Mouse (Mus musculus) liver, embryonic 12.5 days (tissue): ENCODE measurements around the gene Elovl5. TPM values are rescaled to one million over a fixed set of nuclear protein-coding genes. Genes with fewer than 3 reads are reported as not detected.

ENCODE experiments used
- ATAC-seq: fragments of 200-750 bp; cut with Nextera tagmentation; 2 replicates; pipeline ENCODE4 v1.8.0; 2017; ENCODE audit warnings: moderate number of reproducible peaks, mild to moderate bottlenecking, moderate library complexity
- H3K27ac ChIP-seq: fragments of 300-500 bp; sonication (generic); 2 replicates; pipeline ENCODE4 v1.5.1; 2016; ENCODE audit warnings: mild to moderate bottlenecking
- H3K27me3 ChIP-seq: fragments of 300-500 bp; sonication (generic); replicated peaks from 2 replicates; pipeline ENCODE4 v1.6.1; 2016; ENCODE audit warnings: mild to moderate bottlenecking, moderate library complexity
- H3K36me3 ChIP-seq: fragments of 300-500 bp; sonication (generic); 2 replicates; pipeline ENCODE4 v1.6.1; 2016; ENCODE audit warnings: mild to moderate bottlenecking, moderate library complexity
- H3K4me1 ChIP-seq: fragments of 300-500 bp; sonication (generic); 2 replicates; pipeline ENCODE4 v1.6.1; 2016
- H3K4me2 ChIP-seq: fragments of 300-500 bp; sonication (generic); 2 replicates; pipeline ENCODE4 v1.6.1; 2016; ENCODE audit warnings: mild to moderate bottlenecking, moderate library complexity
- H3K4me3 ChIP-seq: fragments of 300-500 bp; sonication (generic); 2 replicates; pipeline ENCODE4 v1.5.1; 2016; ENCODE audit warnings: mild to moderate bottlenecking, moderate library complexity
- H3K9ac ChIP-seq: fragments of 300-500 bp; sonication (generic); 2 replicates; pipeline ENCODE4 v1.6.1; 2016; ENCODE audit warnings: mild to moderate bottlenecking, moderate library complexity
- H3K9me3 ChIP-seq: fragments of 300-500 bp; sonication (generic); replicated peaks from 2 replicates; pipeline ENCODE4 v1.6.1; 2016; ENCODE audit warnings: mild to moderate bottlenecking, moderate library complexity
- WGBS: fragments of 180-500 bp; shearing (Covaris S2); methylation state at CpG from one replicate; pipeline ENCODE4 v1.1.7; 2016; ENCODE audit not compliant: insufficient replicate concordance; 5-methylcytosine and 5-hydroxymethylcytosine counted together
- polyA plus RNA-seq: library from polyadenylated mRNA; unstranded; fragments of >200 nt; fragmentation: Nextera tagmentation; extraction: Ambion mirVana; gene quantifications from 2 replicates; pipeline ENCODE4 v1.2.1, GENCODE M21; 2016

Gene Elovl5
- polyA plus RNA-seq, 1 experiment from 2014 or later = 28.8 TPM

DNA sequence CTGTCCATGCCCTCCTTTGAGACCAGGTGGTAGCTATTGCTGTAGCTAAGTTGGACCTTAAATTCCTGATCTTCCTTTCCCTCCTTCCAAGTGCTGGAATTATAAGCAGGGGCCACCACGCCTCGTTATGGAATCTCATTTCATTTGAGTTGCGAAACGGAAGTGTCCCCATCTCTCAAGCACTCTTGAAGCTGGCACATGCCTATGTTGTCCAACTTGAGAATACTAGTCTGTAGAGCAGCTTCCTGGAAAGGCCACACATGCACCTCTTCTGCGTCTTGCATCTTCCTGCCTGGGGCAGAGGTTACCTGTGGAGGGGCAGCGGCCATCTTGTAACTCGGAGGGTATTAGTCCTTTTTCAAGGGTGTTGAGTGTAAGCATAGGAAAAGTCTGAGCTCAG, 92.2 kb downstream of the Elovl5 start:
- no peak for ATAC-seq
- Histone ChIP-seq H3K9ac (no peak overlapping the region), H3K4me2 (no peak overlapping the region), H3K4me1 (peaks cover 10% of the 10 kb centered on the region; the same call in 1 of the 2 replicates), H3K27me3 (peaks cover 48% of the 10 kb centered on the region), H3K27ac (no peak overlapping the region), H3K36me3 (no peaks in the 10 kb centered on the region), H3K4me3 (no peak overlapping the region), H3K9me3 (no peaks in the 10 kb centered on the region)
- 76% methylated on average over 7 of the region's 7 CpGs for WGBS

GRCm38 (mm10) chr9:78010187-78010586, 93.0 kb downstream of the Elovl5 start:
- no peaks in the 10 kb centered on the region for H3K9me3 ChIP-seq
- H3K27me3 ChIP-seq = peaks cover 45% of the 10 kb centered on the region
- 30% methylated on average over 5 of the region's 5 CpGs for WGBS
- no peak overlapping the region for H3K27ac ChIP-seq
- ATAC-seq = no peak
- H3K4me3 ChIP-seq = no peak overlapping the region
- H3K9ac ChIP-seq = no peak overlapping the region
- peaks cover 10% of the 10 kb centered on the region; the same call in 1 of the 2 replicates for H3K4me1 ChIP-seq
- H3K4me2 ChIP-seq = no peak overlapping the region
- no peaks in the 10 kb centered on the region for H3K36me3 ChIP-seq

- Histone ChIP-seq H3K27me3 (peaks cover 45% of the 10 kb centered on the region), H3K9me3 (no peaks in the 10 kb centered on the region), H3K4me3 (no peak overlapping the region), H3K36me3 (no peaks in the 10 kb centered on the region), H3K4me1 (peaks cover 10% of the 10 kb centered on the region; the same call in 1 of the 2 replicates), H3K27ac (no peak overlapping the region), H3K9ac (no peak overlapping the region), H3K4me2 (no peak overlapping the region)
- WGBS = 59% methylated on average over 10 of the region's 10 CpGs
- no peak for ATAC-seq
Observed at GRCm38 (mm10) chr9:78010707-78011106, 93.5 kb downstream of the Elovl5 start.

DNA sequence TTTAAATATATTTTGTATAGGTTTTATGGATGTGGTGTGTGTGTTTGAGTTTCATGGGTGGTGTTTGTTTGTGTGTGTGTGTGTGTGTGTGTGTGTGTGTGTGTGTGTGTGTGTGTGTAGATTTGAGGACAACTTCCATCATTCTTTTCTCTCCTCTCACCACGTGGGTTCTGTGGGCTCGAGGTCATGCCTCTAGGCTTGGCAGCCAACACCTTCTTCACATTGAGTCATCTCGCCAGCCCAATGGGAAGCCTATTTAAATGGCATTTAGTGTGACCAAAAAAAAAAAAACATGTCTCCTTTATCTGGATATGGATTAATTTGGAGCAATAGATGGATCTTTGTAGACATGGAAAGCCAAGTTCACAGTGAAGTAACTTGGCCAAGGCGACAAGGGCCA, 94.9 kb downstream of the Elovl5 start:
- H3K27me3 ChIP-seq = peaks cover 41% of the 10 kb centered on the region
- no peak for ATAC-seq
- H3K4me2 ChIP-seq = no peak overlapping the region
- no peak overlapping the region for H3K9ac ChIP-seq
- no peaks in the 10 kb centered on the region for H3K9me3 ChIP-seq
- H3K4me1 ChIP-seq = no peaks in the 10 kb centered on the region
- H3K36me3 ChIP-seq = no peaks in the 10 kb centered on the region
- WGBS = 61% methylated on average over 4 of the region's 4 CpGs
- no peak overlapping the region for H3K4me3 ChIP-seq
- H3K27ac ChIP-seq = no peak overlapping the region

DNA sequence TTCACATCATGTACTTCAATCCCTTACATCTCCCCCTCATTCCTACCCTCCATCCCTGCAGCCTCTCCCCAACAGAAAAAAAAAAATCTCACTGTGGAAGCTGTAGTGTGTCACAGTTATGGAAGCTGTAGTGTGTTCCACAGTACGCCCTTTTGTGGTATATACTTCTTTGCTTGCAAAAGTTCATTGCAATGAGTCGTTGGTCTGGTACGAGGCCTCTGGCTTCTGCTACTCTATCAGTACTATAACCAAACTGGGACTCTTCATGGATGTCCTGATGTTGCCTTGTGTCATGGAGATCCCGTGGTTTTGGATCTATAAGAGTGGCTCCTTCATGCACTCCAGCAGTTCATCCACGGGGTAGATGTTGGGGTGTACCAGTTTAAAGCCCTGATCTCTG, 95.5 kb downstream of the Elovl5 start:
- H3K36me3 ChIP-seq = no peaks in the 10 kb centered on the region
- no peak overlapping the region for H3K9ac ChIP-seq
- peaks cover 41% of the 10 kb centered on the region for H3K27me3 ChIP-seq
- no peaks in the 10 kb centered on the region for H3K9me3 ChIP-seq
- no peak overlapping the region for H3K4me2 ChIP-seq
- H3K4me1 ChIP-seq = no peaks in the 10 kb centered on the region
- no peak overlapping the region for H3K27ac ChIP-seq
- no peak for ATAC-seq
- WGBS = 60% methylated on average over 5 of the region's 5 CpGs
- no peak overlapping the region for H3K4me3 ChIP-seq

DNA sequence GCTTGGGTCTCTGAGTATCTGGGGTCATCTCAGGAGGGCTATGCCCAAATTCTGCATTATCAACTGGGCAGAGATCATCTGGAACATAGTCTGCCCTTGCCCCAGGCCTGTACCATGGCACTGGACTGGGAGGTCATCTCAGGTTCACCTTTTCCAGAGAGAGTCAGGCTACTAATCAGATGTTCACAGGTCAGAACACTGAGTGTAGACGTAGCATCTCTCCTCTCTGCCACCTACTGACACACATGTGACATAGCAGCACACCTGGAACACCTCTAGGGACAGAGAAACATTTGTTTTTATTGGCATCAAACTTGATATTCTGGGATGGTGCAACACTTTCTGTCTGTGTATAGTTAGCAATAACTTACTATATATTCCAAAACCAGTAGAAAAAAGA, 96.6 kb downstream of the Elovl5 start:
- Histone ChIP-seq H3K9me3 (no peaks in the 10 kb centered on the region), H3K4me1 (no peaks in the 10 kb centered on the region), H3K9ac (no peak overlapping the region), H3K4me2 (no peak overlapping the region), H3K27me3 (peaks cover 29% of the 10 kb centered on the region), H3K27ac (no peak overlapping the region), H3K4me3 (no peak overlapping the region), H3K36me3 (no peaks in the 10 kb centered on the region)
- ATAC-seq = no peak
- WGBS = 18% methylated on average over 1 of the region's 1 CpGs

DNA sequence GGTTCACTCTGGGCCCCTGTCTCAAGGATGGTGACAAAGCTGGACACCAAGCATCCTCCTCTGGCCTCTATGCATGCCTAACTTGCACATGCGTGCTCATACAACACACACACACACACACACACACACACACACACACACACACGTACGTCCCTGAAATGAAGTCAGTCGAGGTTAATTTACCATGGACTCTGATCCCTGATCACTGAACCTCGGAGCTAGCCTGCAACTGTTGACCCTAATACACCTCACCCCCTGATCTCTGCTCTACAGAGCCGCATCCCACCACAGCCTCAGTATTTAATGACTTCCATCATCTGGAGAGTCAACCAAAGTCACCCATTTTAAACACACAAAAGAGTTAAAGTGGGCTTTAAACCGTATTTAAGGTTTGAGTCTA, 98.7 kb downstream of the Elovl5 start:
- no peak overlapping the region for H3K9ac ChIP-seq
- peaks cover 28% of the 10 kb centered on the region for H3K27me3 ChIP-seq
- no peak for ATAC-seq
- H3K4me1 ChIP-seq = 0 out of 2 replicates have a peak, but pooled peaks cover 4% of the 10 kb centered on the region
- no peak overlapping the region for H3K4me3 ChIP-seq
- no peaks in the 10 kb centered on the region for H3K36me3 ChIP-seq
- 63% methylated on average over 7 of the region's 7 CpGs for WGBS
- H3K4me2 ChIP-seq = no peak overlapping the region
- H3K27ac ChIP-seq = no peak overlapping the region
- H3K9me3 ChIP-seq = no peaks in the 10 kb centered on the region

- Histone ChIP-seq H3K36me3 (no peaks in the 10 kb centered on the region), H3K4me1 (peaks cover 7% of the 10 kb centered on the region), H3K27me3 (peaks cover 28% of the 10 kb centered on the region), H3K4me3 (no peak overlapping the region), H3K4me2 (no peak overlapping the region), H3K9ac (no peak overlapping the region), H3K27ac (no peak overlapping the region), H3K9me3 (no peaks in the 10 kb centered on the region)
- 67% methylated on average over 15 of the region's 15 CpGs for WGBS
- no peak for ATAC-seq
Observed at GRCm38 (mm10) chr9:78016288-78016687, 99.1 kb downstream of the Elovl5 start.

DNA sequence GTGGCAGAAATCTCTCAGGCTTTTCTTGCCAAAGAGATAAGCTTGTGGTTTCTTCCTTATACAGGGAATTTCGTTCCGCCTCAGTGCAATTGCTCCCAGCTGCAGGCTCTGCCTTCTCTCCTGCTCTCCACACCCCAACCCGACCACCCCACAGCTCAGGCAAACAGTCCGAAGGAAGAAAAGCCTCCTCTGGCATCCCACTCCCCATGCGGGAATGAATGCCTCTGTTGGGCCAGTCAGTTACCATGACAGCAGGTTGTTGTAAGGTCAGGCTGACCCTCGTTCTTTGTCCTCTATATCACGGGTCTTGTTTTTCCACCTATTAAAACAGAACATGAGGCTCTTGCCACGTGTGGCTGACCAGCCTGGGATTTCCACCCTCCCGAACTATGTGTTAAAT, 104.1 kb downstream of the Elovl5 start:
- Histone ChIP-seq H3K4me1 (peaks cover 18% of the 10 kb centered on the region), H3K36me3 (no peaks in the 10 kb centered on the region), H3K4me3 (no peak overlapping the region), H3K27ac (no peak overlapping the region), H3K9me3 (no peaks in the 10 kb centered on the region), H3K27me3 (peaks cover 17% of the 10 kb centered on the region; the same call in 1 of the 2 replicates), H3K4me2 (no peak overlapping the region), H3K9ac (no peak overlapping the region)
- WGBS = 51% methylated on average over 9 of the region's 9 CpGs
- no peak for ATAC-seq

DNA sequence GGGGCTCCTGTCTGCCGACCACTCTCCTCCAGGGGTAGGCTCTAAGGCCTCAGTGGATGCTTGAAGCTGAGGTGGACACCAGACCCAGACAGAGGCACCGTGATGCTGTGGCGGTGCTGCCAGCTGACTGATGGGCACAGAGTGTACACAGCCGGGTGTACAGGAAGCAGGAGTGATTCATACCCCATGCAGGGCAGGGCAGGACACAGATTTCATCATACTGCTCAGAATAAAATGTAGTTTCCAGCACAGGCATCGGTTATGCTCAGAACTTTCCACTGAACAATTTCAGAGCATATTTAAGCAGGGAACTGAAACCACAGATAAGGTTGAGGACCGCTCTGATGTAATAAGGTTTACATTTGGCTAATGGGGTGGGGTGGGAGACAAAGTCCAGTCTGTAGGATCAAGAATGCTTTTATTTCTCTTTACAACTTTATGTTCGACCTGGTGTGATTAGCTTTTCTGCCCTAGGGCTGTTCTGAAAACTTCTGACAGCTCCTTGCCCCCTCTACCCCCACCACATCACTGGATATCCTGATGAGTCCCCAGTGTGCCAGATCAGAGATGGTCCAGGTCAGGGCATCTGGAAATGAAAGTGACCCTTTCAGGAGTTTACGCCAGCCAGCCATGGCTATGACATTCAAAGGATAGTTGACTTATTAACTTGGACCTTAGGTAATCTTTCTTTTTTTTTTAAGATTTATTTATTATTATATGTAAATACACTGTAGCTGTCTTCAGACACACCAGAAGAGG, 105.2 kb downstream of the Elovl5 start:
- Histone ChIP-seq H3K27me3 (peaks cover 14% of the 10 kb centered on the region; the same call in 1 of the 2 replicates), H3K4me3 (no peak overlapping the region), H3K27ac (no peak overlapping the region), H3K4me2 (no peak overlapping the region), H3K4me1 (peaks cover 18% of the 10 kb centered on the region), H3K9me3 (no peaks in the 10 kb centered on the region), H3K36me3 (no peaks in the 10 kb centered on the region), H3K9ac (no peak overlapping the region)
- 57% methylated on average over 8 of the region's 8 CpGs for WGBS
- ATAC-seq = peak; percentile 42

- no peaks in the 10 kb centered on the region for H3K9me3 ChIP-seq
- H3K27me3 ChIP-seq = peaks cover 11% of the 10 kb centered on the region; the same call in 1 of the 2 replicates
- no peak overlapping the region for H3K27ac ChIP-seq
- peaks cover 16% of the 10 kb centered on the region for H3K4me1 ChIP-seq
- H3K4me2 ChIP-seq = no peak overlapping the region
- no peak overlapping the region for H3K9ac ChIP-seq
- H3K36me3 ChIP-seq = no peaks in the 10 kb centered on the region
- H3K4me3 ChIP-seq = no peak overlapping the region
- no peak for ATAC-seq
- 22% methylated on average over 3 of the region's 3 CpGs for WGBS
Observed at GRCm38 (mm10) chr9:78024823-78025222, 107.7 kb downstream of the Elovl5 start.

- 39% methylated on average over 3 of the region's 3 CpGs for WGBS
- H3K9ac ChIP-seq = no peak overlapping the region
- no peak overlapping the region for H3K27ac ChIP-seq
- no peaks in the 10 kb centered on the region for H3K9me3 ChIP-seq
- no peak overlapping the region for H3K4me3 ChIP-seq
- peaks cover 2% of the 10 kb centered on the region; the same call in 1 of the 2 replicates for H3K4me1 ChIP-seq
- ATAC-seq = no peak
- no peak overlapping the region for H3K4me2 ChIP-seq
- peaks cover 7% of the 10 kb centered on the region; the same call in 1 of the 2 replicates for H3K27me3 ChIP-seq
- H3K36me3 ChIP-seq = no peaks in the 10 kb centered on the region
Observed at GRCm38 (mm10) chr9:78027099-78027498, 109.9 kb downstream of the Elovl5 start.
